Mouse (Mus musculus) v-Abl transformed pro-B cells (cell line): ENCODE data around the gene Dock1.

Source experiments
- in situ Hi-C, 2 experiments: fragments of 400-800 bp; cut with MboI; formaldehyde crosslinking; loops; one replicate each; pipeline ENCODE4 v1.15.1; 2025; ENCODE audit not compliant: unreplicated experiment in 2 of 2

Gene Dock1

GRCm38 (mm10) chr7:134941891-134942290 is 271.4 kb downstream of the Dock1 start:
- in situ Hi-C loops = no loop called here

GRCm38 (mm10) chr7:134943063-134943462 is 272.6 kb downstream of the Dock1 start:
- in situ Hi-C loops = no loop called here

GRCm38 (mm10) chr7:134943701-134944100 is 273.2 kb downstream of the Dock1 start:
- in situ Hi-C loops = no loop called here

GRCm38 (mm10) chr7:134945925-134946716 is 275.7 kb downstream of the Dock1 start:
- in situ Hi-C loops = no loop called here

GRCm38 (mm10) chr7:134959086-134959485 is 288.6 kb downstream of the Dock1 start:
- in situ Hi-C loops = no loop called here

GRCm38 (mm10) chr7:134960871-134961270 is 290.4 kb downstream of the Dock1 start:
- in situ Hi-C loops = no loop called here

- in situ Hi-C loops = no loop called here
Observed at GRCm38 (mm10) chr7:134961608-134962007, 291.2 kb downstream of the Dock1 start.

- in situ Hi-C loops = no loop called here
Observed at GRCm38 (mm10) chr7:134990244-134990643, 319.8 kb downstream of the Dock1 start.

- in situ Hi-C loops = no loop called here
Observed at GRCm38 (mm10) chr7:134990911-134991310, 320.5 kb downstream of the Dock1 start.

- in situ Hi-C loops = no loop called here
Observed at GRCm38 (mm10) chr7:134994983-134995382, 324.5 kb downstream of the Dock1 start.

- in situ Hi-C loops = no loop called here
Observed at GRCm38 (mm10) chr7:135002216-135002615, 331.8 kb downstream of the Dock1 start.

GRCm38 (mm10) chr7:135002891-135003290 is 332.4 kb downstream of the Dock1 start:
- in situ Hi-C loops = no loop called here

GRCm38 (mm10) chr7:135005964-135006560 is 335.6 kb downstream of the Dock1 start:
- in situ Hi-C loops = no loop called here

GRCm38 (mm10) chr7:135008021-135008420 is 337.6 kb downstream of the Dock1 start:
- in situ Hi-C loops = no loop called here

- in situ Hi-C loops = no loop called here
Observed at GRCm38 (mm10) chr7:135010997-135011396, 340.5 kb downstream of the Dock1 start.

- in situ Hi-C loops = no loop called here
Observed at GRCm38 (mm10) chr7:135017531-135017930, 347.1 kb downstream of the Dock1 start.

GRCm38 (mm10) chr7:135020762-135021161 is 350.3 kb downstream of the Dock1 start:
- in situ Hi-C loops = no loop called here

- in situ Hi-C loops = no loop called here
Observed at GRCm38 (mm10) chr7:135021544-135022100, 351.2 kb downstream of the Dock1 start.

GRCm38 (mm10) chr7:135024531-135024930 is 354.1 kb downstream of the Dock1 start:
- in situ Hi-C loops = no loop called here

GRCm38 (mm10) chr7:135028716-135029115 is 358.3 kb downstream of the Dock1 start:
- in situ Hi-C loops = no loop called here

- in situ Hi-C loops = no loop called here
Observed at GRCm38 (mm10) chr7:135029136-135029535, 358.7 kb downstream of the Dock1 start.

- in situ Hi-C loops = no loop called here
Observed at GRCm38 (mm10) chr7:135031466-135031865, 361.0 kb downstream of the Dock1 start.
